Mouse (Mus musculus) heart, postnatal 0 days (tissue): ENCODE measurements around the gene Btnl2.

Experiments
- CTCF ChIP-seq: IDR thresholded peaks from 2 replicates; pipeline ENCODE4 v1.5.1; 2016; ENCODE audit warnings: antibody characterized with exemption, control low read depth, low read depth
- EP300 ChIP-seq: IDR thresholded peaks from 2 replicates; pipeline ENCODE4 v1.6.1; 2016; ENCODE audit warnings: antibody characterized with exemption, low read depth

DNA sequence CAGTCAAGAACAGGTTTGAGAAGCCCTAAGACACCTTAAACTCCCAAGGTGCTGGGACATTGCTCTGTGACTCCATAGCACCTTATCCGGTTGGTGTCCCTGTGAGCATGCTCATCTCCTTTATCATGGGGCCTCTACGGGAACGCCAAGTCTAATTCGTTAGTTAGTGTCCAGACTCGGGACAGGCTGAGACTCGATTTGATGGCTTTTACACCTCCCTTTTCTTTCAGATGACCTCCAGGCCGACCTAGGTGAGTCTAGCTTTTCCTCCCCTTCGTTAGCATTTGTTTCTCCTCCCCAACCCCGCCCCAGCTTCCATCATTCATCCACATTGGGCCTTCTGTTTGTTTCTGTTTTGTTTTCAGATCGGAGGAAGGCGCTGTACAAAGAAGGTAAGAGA is 27.3 kb downstream of the Btnl2 start:
- TF ChIP-seq CTCF: no peak
- no peak for TF ChIP-seq EP300
